Mouse (Mus musculus) left cerebral cortex, adult 8-10 months (tissue): ENCODE data around the gene Golph3l. TPM values are rescaled to one million over a fixed set of nuclear protein-coding genes. Genes with fewer than 3 reads are reported as not detected.
"Not testable (repeated sequence)": the region's sequence is repeated elsewhere in the genome, so short reads cannot be mapped to it uniquely, and the experiment has no call there.

Experiments used
- DNase-seq, 2 experiments: peaks; one replicate each; pipeline ENCODE4 v3.0.0; 2022; ENCODE audit warnings: low spot score in 2 of 2
- total RNA-seq, 4 experiments: library from RNA; stranded (reverse); gene quantifications; 2 replicates each; pipeline ENCODE4 v1.2.4; 2022

The Golph3l gene
- total RNA-seq, 4 experiments from 2014 or later = 18.5 to 24.5 (median 21.0) TPM

GRCm38 (mm10) chr3:95654371-95654770, 65.6 kb downstream of the Golph3l start:
- not testable (repeated sequence) for DNase-seq

DNA sequence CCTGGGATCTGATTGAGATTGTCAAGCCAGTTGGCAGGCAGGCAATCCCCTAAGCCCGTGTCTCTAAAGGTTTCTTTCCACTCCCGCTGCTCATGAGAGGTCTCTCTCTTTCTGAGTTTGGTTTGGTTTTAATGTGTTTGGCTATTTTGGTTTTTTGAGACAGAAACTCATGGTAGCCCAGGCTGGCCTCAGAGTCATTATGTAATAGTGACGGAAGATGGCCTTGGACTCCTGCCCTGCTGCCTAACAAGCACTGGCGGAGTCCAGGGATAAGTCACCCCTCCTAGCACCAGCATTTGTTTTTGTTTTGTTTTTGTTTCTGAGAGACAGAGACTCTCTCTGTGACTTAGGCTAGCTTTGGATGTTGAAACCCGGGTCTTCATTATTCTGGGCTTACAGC, 66.7 kb downstream of the Golph3l start:
- DNase-seq = no peak

DNA sequence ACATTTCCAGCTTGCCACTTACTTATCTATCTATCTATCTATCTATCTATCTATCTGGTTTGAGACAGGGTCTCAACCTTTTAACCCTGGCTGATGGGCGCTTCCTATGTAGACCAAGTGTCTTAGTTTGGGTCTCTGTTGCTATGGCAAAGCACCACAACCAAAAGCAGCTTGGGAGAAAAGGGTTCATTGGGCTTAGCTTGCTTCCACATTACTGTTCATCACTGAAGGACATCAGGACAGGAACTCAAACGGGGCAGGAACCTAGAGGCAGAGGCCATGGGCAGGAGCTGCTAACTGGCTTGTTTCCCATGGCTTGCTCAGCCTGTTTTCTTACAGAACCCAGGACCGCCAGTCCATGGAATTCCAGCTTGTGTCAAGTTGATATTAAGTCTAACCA, 68.4 kb downstream of the Golph3l start:
- DNase-seq = no peak

DNA sequence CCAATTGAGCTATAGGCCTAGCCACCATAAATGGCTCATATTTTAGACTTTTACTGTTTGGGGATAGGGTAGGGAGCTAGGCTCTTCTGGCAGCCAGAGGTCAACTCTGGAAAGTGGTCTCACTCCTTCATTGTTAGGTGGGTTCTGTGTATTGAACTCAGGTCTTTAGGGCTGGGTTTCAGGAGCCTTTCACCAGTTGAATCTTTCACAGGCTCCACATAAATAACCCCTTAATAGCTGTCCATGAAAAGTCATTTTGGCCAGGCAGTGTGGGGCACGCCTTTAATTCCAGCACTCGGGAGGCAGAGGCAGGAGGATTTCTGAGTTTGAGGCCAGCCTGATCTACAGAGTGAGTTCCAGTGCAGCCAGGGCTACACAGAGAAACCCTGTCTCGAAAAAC, 69.0 kb downstream of the Golph3l start:
- no peak for DNase-seq

DNA sequence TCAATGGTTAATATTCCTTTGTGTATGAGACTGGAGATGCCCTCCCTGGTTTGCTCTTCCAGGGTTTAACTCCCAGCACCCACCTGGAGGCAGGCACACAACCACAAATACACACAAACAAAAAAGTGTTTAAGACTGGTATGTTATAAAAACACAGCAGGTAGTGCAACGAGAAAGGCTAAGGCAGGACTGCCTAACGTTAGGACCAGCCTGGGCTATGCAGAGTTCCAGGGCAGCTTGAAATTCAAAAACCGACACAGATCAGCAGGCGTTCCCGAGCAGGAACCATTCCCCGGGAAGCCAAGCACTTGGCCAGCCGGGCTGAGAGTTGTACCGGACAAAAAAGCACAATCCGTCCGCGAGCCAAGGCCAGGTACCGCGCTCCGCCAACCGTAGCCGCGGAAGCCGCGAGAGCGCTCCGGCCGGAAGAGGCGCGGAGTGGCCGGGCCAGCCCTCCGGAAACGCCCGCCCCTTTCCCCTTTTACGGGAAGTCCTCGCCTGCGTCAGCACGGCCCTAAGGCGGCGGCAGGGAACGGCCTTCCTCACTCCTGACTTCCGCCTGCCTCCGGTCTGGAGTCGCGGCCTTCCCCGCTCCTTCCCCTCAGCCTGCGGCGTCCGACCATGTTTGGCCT, 69.6 kb downstream of the Golph3l start, which contains the start of gene Mcl1:
TSS of gene Mcl1 (plus strand) at position 553 of the 632 bp plus-strand sequence.
- peak; percentile 90 to 94 for DNase-seq

DNA sequence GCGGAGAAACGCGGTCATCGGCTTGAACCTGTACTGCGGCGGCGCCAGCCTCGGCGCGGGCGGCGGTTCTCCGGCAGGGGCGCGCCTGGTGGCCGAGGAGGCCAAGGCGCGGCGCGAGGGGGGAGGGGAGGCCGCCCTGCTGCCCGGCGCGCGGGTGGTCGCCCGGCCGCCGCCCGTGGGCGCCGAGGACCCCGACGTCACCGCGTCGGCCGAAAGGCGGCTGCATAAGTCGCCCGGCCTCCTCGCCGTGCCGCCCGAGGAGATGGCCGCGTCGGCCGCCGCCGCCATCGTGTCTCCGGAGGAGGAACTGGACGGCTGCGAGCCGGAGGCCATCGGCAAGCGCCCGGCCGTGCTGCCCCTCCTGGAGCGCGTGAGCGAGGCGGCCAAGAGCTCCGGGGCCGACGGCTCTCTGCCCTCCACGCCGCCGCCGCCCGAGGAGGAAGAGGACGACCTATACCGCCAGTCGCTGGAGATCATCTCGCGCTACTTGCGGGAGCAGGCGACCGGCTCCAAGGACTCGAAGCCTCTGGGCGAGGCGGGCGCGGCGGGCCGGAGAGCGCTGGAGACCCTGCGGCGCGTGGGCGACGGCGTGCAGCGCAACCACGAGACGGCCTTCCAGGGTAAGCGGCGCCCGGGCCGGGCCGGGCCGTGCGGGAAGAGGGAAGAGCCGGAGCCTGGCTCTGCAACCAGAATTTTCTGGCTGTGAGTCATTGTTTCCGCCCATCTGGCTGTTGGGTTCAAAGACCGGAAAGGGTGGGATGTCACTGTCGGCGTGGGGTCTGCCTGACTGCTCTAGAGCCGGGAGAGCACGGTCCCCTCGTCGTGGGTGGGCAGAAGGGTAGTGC, 70.4 kb downstream of the Golph3l start:
- peak; percentile 39 to 45 for DNase-seq

DNA sequence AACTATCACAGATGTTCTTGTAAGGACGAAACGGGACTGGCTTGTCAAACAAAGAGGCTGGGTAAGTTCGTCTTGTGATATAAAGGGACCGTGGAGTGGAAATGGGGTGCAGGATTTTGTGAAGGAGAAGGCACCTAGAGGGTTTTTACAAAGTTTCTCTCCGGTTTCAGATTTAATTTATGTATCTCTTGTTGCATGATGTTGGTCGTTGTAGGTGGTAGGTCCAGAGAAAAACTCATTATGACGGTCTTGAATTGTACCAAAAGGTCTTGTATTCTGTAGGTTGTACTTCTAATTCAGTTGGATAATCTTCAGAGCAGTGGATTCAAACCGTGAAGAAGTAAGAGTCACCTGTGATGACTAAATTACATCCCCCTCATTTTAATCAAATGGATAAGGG, 71.2 kb downstream of the Golph3l start:
- no peak for DNase-seq

DNA sequence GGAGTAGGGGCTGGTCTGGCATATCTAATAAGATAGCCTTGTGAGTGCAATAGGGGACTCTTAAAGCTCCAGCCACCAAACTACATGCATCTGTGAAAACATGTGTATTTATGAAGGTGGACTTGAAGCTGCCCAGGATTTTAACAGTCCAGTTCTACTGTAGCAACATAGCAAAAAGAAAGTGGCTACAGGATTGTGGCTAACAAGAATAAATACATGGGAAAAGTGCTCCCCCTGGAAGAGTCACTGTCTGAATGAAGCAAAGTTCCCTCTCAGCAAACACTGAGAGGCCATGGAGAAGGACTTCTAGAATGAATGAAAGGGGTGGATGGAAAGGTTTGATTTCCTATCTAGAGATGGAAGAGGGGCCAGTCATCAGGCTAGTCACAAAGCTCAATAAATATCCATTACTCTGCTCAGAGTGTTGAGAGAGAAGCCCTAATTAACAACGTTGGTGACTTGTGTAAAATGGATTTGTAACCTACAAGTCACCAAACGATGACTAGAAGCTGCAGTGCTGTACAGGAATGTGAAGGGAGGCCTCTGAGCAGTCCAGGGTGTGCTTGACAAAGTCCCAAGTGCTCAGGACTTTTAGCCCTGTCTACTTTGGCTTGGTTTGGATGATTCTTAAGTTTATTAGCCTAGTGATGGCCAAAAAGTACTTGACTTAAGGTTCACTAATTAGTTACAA, 72.2 kb downstream of the Golph3l start:
- no peak for DNase-seq

DNA sequence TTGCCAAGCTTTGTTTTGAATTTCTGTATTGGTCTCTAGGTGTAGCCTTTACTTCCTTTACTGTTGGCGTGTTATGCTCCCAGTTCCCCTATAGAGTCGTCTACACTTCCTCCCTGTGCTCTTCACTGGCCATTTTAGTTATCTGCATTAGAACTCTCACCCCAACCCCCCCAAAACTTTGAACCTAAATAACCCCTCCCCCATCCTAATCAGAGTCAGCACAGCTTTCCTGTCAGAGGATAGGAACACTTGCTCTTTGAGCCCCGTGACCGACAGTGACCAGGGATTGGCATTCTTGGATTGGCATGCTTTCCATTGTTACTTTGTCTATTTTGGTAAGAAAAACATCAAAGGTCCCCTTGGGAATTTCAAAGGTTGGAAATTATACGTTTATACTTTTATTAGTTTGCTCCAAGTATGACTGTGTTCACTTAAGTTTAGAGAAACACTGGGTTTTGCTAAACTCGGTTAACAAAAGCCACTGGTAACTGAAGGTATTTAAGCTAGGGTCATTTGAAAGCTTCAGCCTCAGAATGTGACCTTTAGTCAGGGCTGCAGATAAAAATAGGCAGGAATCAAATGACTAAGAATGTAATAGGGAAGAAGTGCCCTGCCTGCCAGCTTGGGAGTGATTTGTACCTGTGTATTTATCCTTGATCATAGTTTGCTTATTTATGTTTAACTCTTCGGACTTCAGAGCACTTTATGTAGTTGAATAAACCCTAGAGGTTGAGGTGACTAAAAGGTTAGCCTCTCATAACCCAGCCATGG, 73.4 kb downstream of the Golph3l start:
- no peak for DNase-seq

DNA sequence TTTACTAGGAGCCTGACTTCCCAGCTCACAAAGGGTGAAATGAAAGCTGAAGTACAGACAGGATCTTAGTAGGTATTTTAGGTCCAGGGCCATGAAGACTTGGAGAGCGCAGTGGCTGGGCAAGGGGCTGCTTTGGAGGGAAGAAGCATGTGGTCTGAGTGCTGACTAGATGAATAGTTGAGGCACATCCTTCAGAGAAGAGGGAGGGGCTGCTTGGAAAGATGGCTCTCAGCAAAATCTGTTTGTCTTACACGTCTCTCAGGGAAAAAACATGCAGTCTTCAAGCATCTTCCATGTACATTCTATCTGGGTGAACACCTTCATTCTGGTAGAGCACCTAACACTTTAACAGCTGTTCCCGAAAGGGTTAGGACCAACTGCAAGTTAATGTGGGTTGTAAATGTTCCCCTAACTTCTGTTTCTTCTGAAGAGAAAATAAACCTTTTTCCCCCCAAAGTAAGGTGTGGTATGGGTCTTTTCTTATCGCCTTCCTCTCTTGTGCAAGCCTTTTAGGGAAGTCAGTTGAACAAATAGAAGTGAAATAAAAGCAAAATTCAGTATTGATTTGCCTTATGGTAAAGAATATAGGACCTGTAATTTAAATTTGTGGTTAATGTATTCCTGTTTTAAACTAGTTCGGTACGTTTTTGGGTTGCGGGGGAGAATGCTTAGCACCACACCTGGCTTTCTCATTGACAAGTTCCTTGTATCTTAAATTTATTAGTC, 74.2 kb downstream of the Golph3l start:
- no peak for DNase-seq

- DNase-seq = no peak
Observed at GRCm38 (mm10) chr3:95663486-95663885, 74.8 kb downstream of the Golph3l start.

GRCm38 (mm10) chr3:95663969-95664608, 75.4 kb downstream of the Golph3l start:
- no peak for DNase-seq

GRCm38 (mm10) chr3:95664940-95665352, 76.2 kb downstream of the Golph3l start:
- DNase-seq = no peak

DNA sequence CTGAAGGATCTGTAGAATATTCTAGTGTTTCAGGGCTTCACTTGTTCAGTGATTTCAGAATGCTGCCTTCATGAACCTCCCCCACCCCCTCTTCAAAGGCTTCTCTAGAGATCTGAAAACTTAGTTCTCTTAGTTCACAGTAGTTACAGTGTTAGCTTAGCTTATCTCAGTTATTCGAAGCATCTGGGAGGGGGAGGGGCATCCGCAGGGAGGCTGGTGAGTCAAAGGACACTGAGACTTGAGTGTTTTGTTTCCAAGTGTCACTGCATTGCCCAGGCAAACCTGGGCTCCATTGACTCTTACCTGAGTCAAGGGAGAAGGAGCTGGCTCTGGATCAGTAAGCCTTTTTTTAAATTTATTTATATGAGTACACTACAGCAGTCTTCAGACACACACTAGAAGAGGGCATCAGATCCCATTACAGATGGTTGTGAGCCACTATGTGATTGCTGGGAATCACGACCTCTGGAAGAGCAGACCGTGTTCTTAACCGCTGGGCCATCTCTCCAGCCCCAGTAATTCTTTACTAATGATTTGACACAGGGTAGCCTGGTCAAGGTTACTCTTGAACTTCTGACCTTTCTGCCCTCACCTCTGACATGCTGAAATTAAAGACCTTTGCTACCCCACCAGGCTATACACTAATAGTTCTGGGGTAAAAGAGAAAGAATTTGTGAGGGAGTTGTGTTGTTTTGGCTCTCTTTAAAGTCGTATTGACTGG, 77.5 kb downstream of the Golph3l start:
- no peak for DNase-seq

DNA sequence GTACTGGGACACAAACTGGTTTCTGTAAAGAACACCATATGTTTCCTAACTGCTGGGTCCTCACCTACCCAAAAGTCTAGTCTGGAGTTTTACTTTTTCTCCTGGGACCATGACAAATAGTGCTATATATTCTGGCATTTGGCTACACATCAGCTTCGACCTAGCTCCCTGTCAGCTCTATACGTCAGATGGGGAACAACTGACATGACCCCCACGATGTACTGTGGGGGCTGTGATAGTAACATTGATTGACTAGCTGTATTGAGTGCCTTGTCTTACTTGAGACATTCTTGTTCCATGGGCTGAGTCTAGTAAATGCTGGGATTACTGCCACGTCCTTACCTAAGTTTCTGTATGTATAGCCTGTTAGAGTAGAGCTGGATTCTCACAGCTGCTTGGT, 78.8 kb downstream of the Golph3l start:
- no peak for DNase-seq

DNA sequence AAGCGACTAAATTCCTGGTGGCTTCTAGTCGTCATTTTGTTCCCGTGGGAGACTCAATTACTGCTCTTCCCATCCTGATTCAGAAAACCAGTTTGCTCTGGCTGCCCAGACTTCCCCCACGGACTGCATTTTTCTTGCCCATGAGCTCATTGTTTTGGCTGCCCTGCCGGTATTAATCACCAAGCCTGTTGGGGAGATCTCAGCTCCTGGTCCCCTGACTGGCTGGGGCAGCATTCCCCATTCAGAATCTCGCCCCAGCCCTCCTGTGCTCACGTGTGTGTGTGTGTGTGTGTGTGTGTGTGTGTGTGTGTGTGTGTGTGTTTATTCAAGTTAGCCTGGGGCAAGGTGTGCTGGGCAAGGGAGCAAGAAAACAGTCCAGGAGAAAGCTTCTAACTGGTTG, 79.3 kb downstream of the Golph3l start:
- peak in 1 of 2 experiments; percentile 45 for DNase-seq
